Mouse (Mus musculus): ENCODE data around the gene Esp34. TPM values are rescaled to one million over a fixed set of nuclear protein-coding genes. Genes with fewer than 3 reads are reported as not detected.

Gene Esp34
- total RNA-seq (2021): not detected
- long read RNA-seq, experiment 1: 0 reads
- long read RNA-seq, experiment 2: 0 reads

GRCm38 (mm10) chr17:38553892-38554291 lies at the start of gene Esp34:
TSS of gene Esp34 (plus strand) at chr17:38554192.
- intact Hi-C loops (cut with DNase I): no loop called here

GRCm38 (mm10) chr17:38562527-38562926 lies 8.5 kb downstream of the Esp34 start:
- intact Hi-C loops (cut with DNase I): no loop called here
- DNase-seq (ENCODE audit: low spot score in 2 of 2): no peak

More at GRCm38 (mm10) chr17:38553892-38554291, at the start of gene Esp34:
- DNase-seq (ENCODE audit: low spot score in 2 of 2): no peak

Other genes with a start within 250 kb of the Esp34 start
- gene Olfr137, start 246.6 kb upstream of the Esp34 start, total RNA-seq (2021): not detected
- gene Olfr136, start 224.4 kb upstream of the Esp34 start, total RNA-seq (2021): not detected
- not detected for gene Esp36, start 134.0 kb upstream of the Esp34 start, total RNA-seq (2021)
- not detected for gene Esp31, start 85.3 kb downstream of the Esp34 start, total RNA-seq (2021)